Mouse (Mus musculus): ENCODE measurements at regions not wholly inside any gene's neighbourhood (a gene's known extent, or its start where the extent isn't known, plus 50 kb on each side); places are given as distances from the start of the nearest gene placed in this dataset.

GRCm38 (mm10) chr9:16994169-16994568 is 493.1 kb upstream of the Fat3 start:
- no peak for DNase-seq (ENCODE audit: low spot score in 2 of 2)

GRCm38 (mm10) chr9:16988114-16988513 is 487.0 kb upstream of the Fat3 start:
- peak; percentile 5 to 18 for DNase-seq (ENCODE audit: low spot score in 2 of 2)

GRCm38 (mm10) chr9:16977321-16977720 is 476.2 kb upstream of the Fat3 start:
- DNase-seq (ENCODE audit: low spot score in 2 of 2) = no peak

GRCm38 (mm10) chr9:16970373-16970772 is 469.3 kb upstream of the Fat3 start:
- DNase-seq (ENCODE audit: low spot score in 2 of 2) = no peak

- no peak for DNase-seq (ENCODE audit: low spot score in 2 of 2)
Measured at GRCm38 (mm10) chr9:16933602-16934001, 432.5 kb upstream of the Fat3 start.

GRCm38 (mm10) chr9:16931586-16931985 is 430.5 kb upstream of the Fat3 start:
- DNase-seq (ENCODE audit: low spot score in 2 of 2) = peak; percentile 18 to 27

- DNase-seq (ENCODE audit: low spot score in 2 of 2) = no peak
Measured at GRCm38 (mm10) chr9:16926315-16926984, 425.4 kb upstream of the Fat3 start.

GRCm38 (mm10) chr9:16925279-16925678 is 424.2 kb upstream of the Fat3 start:
- peak in 1 of 2 experiments; percentile 1 for DNase-seq (ENCODE audit: low spot score in 2 of 2)

- DNase-seq (ENCODE audit: low spot score in 2 of 2) = no peak
Measured at GRCm38 (mm10) chr9:16906155-16906554, 405.1 kb upstream of the Fat3 start.

- no peak for DNase-seq (ENCODE audit: low spot score in 2 of 2)
Measured at GRCm38 (mm10) chr9:16899060-16899459, 398.0 kb upstream of the Fat3 start.

GRCm38 (mm10) chr9:16852458-16853026 is 351.5 kb upstream of the Fat3 start:
- DNase-seq (ENCODE audit: low spot score in 2 of 2) = no peak

GRCm38 (mm10) chr9:16808494-16808893 is 307.4 kb upstream of the Fat3 start:
- DNase-seq (ENCODE audit: low spot score in 2 of 2) = peak; percentile 4 to 5

GRCm38 (mm10) chr9:16772867-16773266 is 271.8 kb upstream of the Fat3 start:
- no peak for DNase-seq (ENCODE audit: low spot score in 2 of 2)

GRCm38 (mm10) chr9:16727653-16728052 is 226.6 kb upstream of the Fat3 start:
- no peak for DNase-seq (ENCODE audit: low spot score in 2 of 2)

- DNase-seq (ENCODE audit: low spot score in 2 of 2) = no peak
Measured at GRCm38 (mm10) chr9:16702431-16702830, 201.3 kb upstream of the Fat3 start.

- DNase-seq (ENCODE audit: low spot score in 2 of 2) = no peak
Measured at GRCm38 (mm10) chr9:16661527-16661926, 160.4 kb upstream of the Fat3 start.

GRCm38 (mm10) chr9:16660940-16661339 is 159.9 kb upstream of the Fat3 start:
- no peak for DNase-seq (ENCODE audit: low spot score in 2 of 2)

Measured in left cerebral cortex, adult 9 months (tissue).